Mouse (Mus musculus): ENCODE data around the gene Dcun1d3. TPM values are rescaled to one million over a fixed set of nuclear protein-coding genes. Genes with fewer than 3 reads are reported as not detected.

Dcun1d3 gene
- total RNA-seq (2021) = 10 to 100 TPM; 16.8 to 25.3 TPM
- long read RNA-seq, experiment 1, full-length matches to known transcripts = 5 of 12 reads
- long read RNA-seq, experiment 1, partial matches to known transcripts = 1 of 12 reads
- long read RNA-seq, experiment 1, other reads (novel, unspliced or antisense) = 6 of 12 reads
- long read RNA-seq, experiment 2, full-length matches to known transcripts = 2 of 2 reads
- long read RNA-seq, experiment 2, partial matches to known transcripts = 0 of 2 reads
- long read RNA-seq, experiment 2, other reads (novel, unspliced or antisense) = 0 of 2 reads

- H3K27ac ChIP-seq = peak within 1 kb of the TSS; percentile 100
- TF ChIP-seq CTCF (IDR thresholded peaks at IDR 0.05) = no peak
- peak within 1 kb of the TSS; percentile 93 for H3K4me3 ChIP-seq
- DNase-seq = peak; percentile 99
- intact Hi-C loops (cut with DNase I) = loop anchor here (5.0 kb wide), 1 partner anchor 34 kb away; no protein-coding TSS in a partner anchor
Observed at GRCm38 (mm10) chr7:119895639-119896512, at the start of gene Dcun1d3, which contains the start of gene Lyrm1. Dcun1d3 (minus strand) TSS chr7:119896298. Lyrm1 (plus strand) TSS chr7:119895861.

GRCm38 (mm10) chr7:119941569-119941968 lies 45.5 kb upstream of the Dcun1d3 start:
- no peak for TF ChIP-seq CTCF (IDR thresholded peaks at IDR 0.05)

GRCm38 (mm10) chr7:119937036-119937435 lies 40.9 kb upstream of the Dcun1d3 start:
- H3K27ac ChIP-seq = no peak overlapping the region
- intact Hi-C loops (cut with DNase I) = no loop called here
- no peak overlapping the region for H3K4me3 ChIP-seq
- no peak for TF ChIP-seq CTCF (IDR thresholded peaks at IDR 0.05)
- no peak for DNase-seq

More at GRCm38 (mm10) chr7:119941569-119941968, 45.5 kb upstream of the Dcun1d3 start:
- Histone ChIP-seq H3K27ac (peak overlapping the region; percentile 72), H3K4me3 (no peak overlapping the region)
- peak; percentile 68 for DNase-seq
- intact Hi-C loops (cut with DNase I) = no loop called here

- no peak overlapping the region for H3K27ac ChIP-seq
- intact Hi-C loops (cut with DNase I) = no loop called here
- no peak overlapping the region for H3K4me3 ChIP-seq
- TF ChIP-seq CTCF (IDR thresholded peaks at IDR 0.05) = no peak
- DNase-seq = no peak
Observed at GRCm38 (mm10) chr7:119936321-119936720, 40.2 kb upstream of the Dcun1d3 start.

GRCm38 (mm10) chr7:119928783-119929440 lies 32.8 kb upstream of the Dcun1d3 start:
- no peak overlapping the region for H3K27ac ChIP-seq
- DNase-seq = no peak
- H3K4me3 ChIP-seq = no peak overlapping the region
- no peak for TF ChIP-seq CTCF (IDR thresholded peaks at IDR 0.05)
- intact Hi-C loops (cut with DNase I) = no loop called here

- Histone ChIP-seq H3K4me3 (no peak overlapping the region), H3K27ac (peak overlapping the region; percentile 62)
- no peak for DNase-seq
- TF ChIP-seq CTCF (IDR thresholded peaks at IDR 0.05) = no peak
- intact Hi-C loops (cut with DNase I) = no loop called here
Observed at GRCm38 (mm10) chr7:119921054-119921453, 25.0 kb upstream of the Dcun1d3 start.

- no peak for TF ChIP-seq CTCF (IDR thresholded peaks at IDR 0.05)
- DNase-seq = no peak
- no peak overlapping the region for H3K4me3 ChIP-seq
- peak overlapping the region; percentile 62 for H3K27ac ChIP-seq
- intact Hi-C loops (cut with DNase I) = no loop called here
Observed at GRCm38 (mm10) chr7:119920457-119920856, 24.4 kb upstream of the Dcun1d3 start.

GRCm38 (mm10) chr7:119911727-119912126 lies 15.6 kb upstream of the Dcun1d3 start:
- Histone ChIP-seq H3K27ac (no peak overlapping the region), H3K4me3 (no peak overlapping the region)
- no peak for DNase-seq
- no peak for TF ChIP-seq CTCF (IDR thresholded peaks at IDR 0.05)
- intact Hi-C loops (cut with DNase I) = no loop called here

GRCm38 (mm10) chr7:119906523-119907215 lies 10.6 kb upstream of the Dcun1d3 start:
- intact Hi-C loops (cut with DNase I) = no loop called here
- Histone ChIP-seq H3K27ac (no peak overlapping the region), H3K4me3 (no peak overlapping the region)
- no peak for DNase-seq
- no peak for TF ChIP-seq CTCF (IDR thresholded peaks at IDR 0.05)

- DNase-seq = no peak
- Histone ChIP-seq H3K27ac (peak overlapping the region; percentile 100; the same call in 1 of the 2 replicates), H3K4me3 (no peak overlapping the region)
- intact Hi-C loops (cut with DNase I) = loop anchor here (5.0 kb wide), 1 partner anchor 37 kb away; no protein-coding TSS in a partner anchor
- TF ChIP-seq CTCF (IDR thresholded peaks at IDR 0.05) = no peak
Observed at GRCm38 (mm10) chr7:119899386-119900057, 3.4 kb upstream of the Dcun1d3 start.

- TF ChIP-seq CTCF (IDR thresholded peaks at IDR 0.05) = no peak
- no peak overlapping the region for H3K4me3 ChIP-seq
- H3K27ac ChIP-seq = peak overlapping the region; percentile 100
- intact Hi-C loops (cut with DNase I) = loop anchor here (5.0 kb wide), 1 partner anchor 36 kb away; no protein-coding TSS in a partner anchor
- DNase-seq = no peak
Observed at GRCm38 (mm10) chr7:119898247-119898856, 2.3 kb upstream of the Dcun1d3 start.

Measured in gastrocnemius, adult 2 months (tissue).